Mouse (Mus musculus): ENCODE measurements around the gene Bag6. TPM values are rescaled to one million over a fixed set of nuclear protein-coding genes. Genes with fewer than 3 reads are reported as not detected.
"Not testable (repeated sequence)": the region's sequence is repeated elsewhere in the genome, so short reads cannot be mapped to it uniquely, and the experiment has no call there.

Bag6 gene
- polyA plus RNA-seq, 1 experiment from 2014 or later, result 75.0 TPM

DNA sequence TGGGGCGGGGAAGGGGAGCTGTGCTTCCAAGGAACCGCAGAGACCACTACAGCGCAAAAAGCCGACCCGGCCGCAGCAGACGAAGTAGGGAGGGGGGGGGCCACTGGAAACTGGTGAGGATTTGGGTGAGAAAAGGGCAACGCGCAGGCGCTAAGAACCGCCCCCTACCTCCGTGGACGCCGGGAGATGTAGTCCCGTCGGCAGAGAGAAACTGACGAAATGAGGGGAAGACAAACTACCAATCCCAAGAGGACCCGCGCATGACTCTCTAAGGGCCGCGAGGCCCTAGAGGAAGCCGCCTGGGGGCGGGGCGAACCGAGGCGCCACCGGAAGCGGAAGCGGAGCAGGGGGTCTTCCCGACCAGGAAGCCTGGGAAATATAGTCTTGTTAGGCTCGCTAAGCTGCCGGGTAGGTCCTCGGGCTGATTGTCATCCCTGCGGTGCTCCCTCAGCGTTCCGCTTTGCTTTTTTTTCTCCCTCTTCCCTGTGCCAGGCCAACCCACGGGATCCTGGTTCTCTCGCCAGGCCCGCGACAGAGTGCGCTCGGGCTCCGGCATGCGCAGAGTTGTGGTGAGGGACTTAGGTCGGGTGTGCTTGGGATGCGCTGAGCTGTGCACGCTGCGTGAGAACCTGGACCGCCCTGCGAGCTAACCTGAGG is 13.7 kb upstream of the Bag6 start, which contains the start of gene Gpank1:
TSS of gene Gpank1 (plus strand) at position 313 of the 657 bp plus-strand sequence.
- H3K27me3 ChIP-seq, result no peaks in the 10 kb centered on the region
- H3K4me2 ChIP-seq, result peak within 1 kb of the TSS; percentile 98
- H3K27ac ChIP-seq (replicated peaks), result peak within 1 kb of the TSS; percentile 95
- H3K4me1 ChIP-seq (replicated peaks), result peaks cover 33% of the 10 kb centered on the region
- H3K36me3 ChIP-seq, result peaks cover 49% of the 10 kb centered on the region
- H3K4me3 ChIP-seq, result peak within 1 kb of the TSS; percentile 96
- peak within 1 kb of the TSS; percentile 98 for H3K9ac ChIP-seq
- WGBS, result under 1% methylated on average over 50 of the region's 50 CpGs
- ATAC-seq (ENCODE audit: low read depth), result peak; percentile 95
- no peaks in the 10 kb centered on the region for H3K9me3 ChIP-seq

DNA sequence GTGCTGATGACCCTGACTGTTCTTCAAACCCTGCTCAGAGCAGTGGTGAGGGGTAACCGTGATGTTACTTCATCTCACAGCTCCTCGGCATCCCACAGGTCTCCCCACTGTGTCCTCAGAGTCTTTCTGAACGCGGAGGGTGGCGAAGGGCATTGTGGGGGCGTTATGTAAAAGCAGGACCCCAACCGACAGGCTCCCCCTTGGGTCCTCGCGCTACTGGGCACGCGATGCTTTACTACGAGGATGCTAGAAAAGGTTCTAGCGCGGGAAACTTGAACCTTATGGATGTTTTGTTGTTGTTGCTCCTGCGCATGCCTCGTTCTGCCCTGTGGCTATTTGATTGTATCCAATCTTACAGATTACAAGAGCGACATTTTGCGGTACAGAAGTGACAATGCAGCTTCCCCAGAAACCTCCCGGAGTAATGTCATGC is 13.1 kb upstream of the Bag6 start, which contains the start of gene Csnk2b:
TSS of gene Csnk2b (minus strand) at position 183 of the 433 bp plus-strand sequence.
- ATAC-seq (ENCODE audit: low read depth), result peak; percentile 52
- peak within 1 kb of the TSS; percentile 98 for H3K4me2 ChIP-seq
- WGBS, result 0% methylated on average over 19 of the region's 19 CpGs
- H3K36me3 ChIP-seq, result peaks cover 42% of the 10 kb centered on the region
- H3K9me3 ChIP-seq, result no peaks in the 10 kb centered on the region
- H3K4me3 ChIP-seq, result peak within 1 kb of the TSS; percentile 96
- peak within 1 kb of the TSS; percentile 98 for H3K9ac ChIP-seq
- H3K27me3 ChIP-seq, result no peaks in the 10 kb centered on the region
- peaks cover 39% of the 10 kb centered on the region for H3K4me1 ChIP-seq (replicated peaks)
- H3K27ac ChIP-seq (replicated peaks), result peak within 1 kb of the TSS; percentile 95

DNA sequence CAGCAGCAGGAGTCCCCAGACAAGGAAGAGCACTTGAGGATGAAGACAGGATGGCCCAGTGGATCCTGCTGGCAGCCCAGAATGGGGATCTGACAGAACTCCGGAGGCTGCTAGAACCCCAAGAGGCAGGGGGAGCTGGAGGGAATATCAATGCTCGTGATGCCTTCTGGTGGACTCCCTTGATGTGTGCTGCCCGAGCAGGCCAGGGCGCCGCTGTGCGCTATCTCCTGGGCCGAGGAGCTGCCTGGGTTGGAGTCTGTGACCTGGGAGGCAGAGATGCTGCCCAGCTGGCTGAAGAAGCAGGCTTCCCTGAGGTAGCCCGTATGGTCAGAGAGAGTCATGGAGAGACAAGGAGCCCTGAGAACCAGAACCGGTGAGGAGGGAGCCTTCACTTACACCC is 11.7 kb upstream of the Bag6 start:
- not testable (repeated sequence) for H3K9me3 ChIP-seq; H3K27me3 ChIP-seq; H3K4me2 ChIP-seq; ATAC-seq (ENCODE audit: low read depth); H3K9ac ChIP-seq; H3K4me3 ChIP-seq; H3K27ac ChIP-seq (replicated peaks)
- 91% methylated on average over 9 of the region's 9 CpGs for WGBS
- H3K36me3 ChIP-seq, result peaks cover 30% of the 10 kb centered on the region
- H3K4me1 ChIP-seq (replicated peaks), result peaks cover 51% of the 10 kb centered on the region

DNA sequence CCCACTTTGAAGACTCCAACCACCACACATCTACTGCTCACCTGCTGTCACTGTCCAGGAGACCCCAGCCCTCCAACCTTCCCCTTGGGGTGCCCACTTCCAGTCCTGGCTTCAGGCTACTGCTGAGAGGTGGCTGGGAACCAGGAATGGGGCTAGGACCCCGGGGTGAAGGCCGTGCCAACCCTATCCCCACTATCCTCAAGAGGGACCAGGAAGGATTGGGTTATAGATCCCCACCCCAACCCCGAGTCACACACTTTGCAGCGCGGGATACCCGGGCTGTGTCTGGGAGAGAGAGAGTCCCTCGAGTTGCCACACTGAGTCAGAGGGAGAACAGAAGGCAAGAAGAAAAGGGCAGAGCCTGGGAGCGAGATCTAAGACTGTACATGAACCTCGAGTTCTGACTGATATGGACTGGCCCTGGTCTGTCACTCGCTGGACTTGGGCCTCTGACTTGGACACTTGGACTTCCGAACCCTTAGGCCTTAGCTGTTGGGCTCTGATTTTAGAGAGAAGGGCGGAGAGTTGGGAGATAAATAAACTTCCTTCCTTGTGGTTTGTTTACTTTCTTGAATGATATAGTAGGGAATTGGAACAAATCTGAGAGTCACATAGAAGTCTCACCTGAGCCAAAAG is 10.6 kb upstream of the Bag6 start:
- ATAC-seq (ENCODE audit: low read depth); H3K9ac ChIP-seq; H3K27me3 ChIP-seq; H3K9me3 ChIP-seq; H3K4me2 ChIP-seq; H3K27ac ChIP-seq (replicated peaks); H3K4me3 ChIP-seq: not testable (repeated sequence)
- WGBS, result 93% methylated on average over 12 of the region's 12 CpGs
- Histone ChIP-seq H3K4me1 (replicated peaks) (peaks cover 55% of the 10 kb centered on the region), H3K36me3 (peaks cover 19% of the 10 kb centered on the region)

DNA sequence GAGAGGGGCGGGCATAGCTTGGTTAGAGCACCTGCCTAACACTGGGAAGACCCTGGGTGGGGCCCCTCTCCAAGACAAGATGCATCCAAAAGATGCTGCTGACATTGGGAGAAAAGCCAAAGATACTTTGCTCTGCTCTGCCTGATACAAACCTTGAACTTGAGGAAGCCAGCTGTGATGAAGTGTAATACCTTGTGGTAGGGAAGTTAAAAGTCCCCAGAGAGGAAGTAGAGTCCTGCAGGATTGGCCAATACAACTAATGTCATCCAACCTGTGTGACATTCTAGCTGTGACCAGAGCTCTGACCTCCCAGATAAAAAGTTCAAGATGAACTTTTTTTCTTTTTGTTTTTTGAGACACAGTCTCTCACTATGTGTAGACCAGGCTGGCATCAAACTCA is 9.9 kb upstream of the Bag6 start:
- no peak for ATAC-seq (ENCODE audit: low read depth)
- no peak overlapping the region for H3K27ac ChIP-seq (replicated peaks)
- H3K36me3 ChIP-seq, result peaks cover 22% of the 10 kb centered on the region
- peaks cover 49% of the 10 kb centered on the region for H3K4me1 ChIP-seq (replicated peaks)
- no peak overlapping the region for H3K4me3 ChIP-seq
- 93% methylated on average over 1 of the region's 1 CpGs for whole genome bisulfite sequencing
- H3K4me2 ChIP-seq, result no peak overlapping the region
- H3K9me3 ChIP-seq, result no peaks in the 10 kb centered on the region
- no peak overlapping the region for H3K9ac ChIP-seq
- H3K27me3 ChIP-seq, result no peaks in the 10 kb centered on the region

DNA sequence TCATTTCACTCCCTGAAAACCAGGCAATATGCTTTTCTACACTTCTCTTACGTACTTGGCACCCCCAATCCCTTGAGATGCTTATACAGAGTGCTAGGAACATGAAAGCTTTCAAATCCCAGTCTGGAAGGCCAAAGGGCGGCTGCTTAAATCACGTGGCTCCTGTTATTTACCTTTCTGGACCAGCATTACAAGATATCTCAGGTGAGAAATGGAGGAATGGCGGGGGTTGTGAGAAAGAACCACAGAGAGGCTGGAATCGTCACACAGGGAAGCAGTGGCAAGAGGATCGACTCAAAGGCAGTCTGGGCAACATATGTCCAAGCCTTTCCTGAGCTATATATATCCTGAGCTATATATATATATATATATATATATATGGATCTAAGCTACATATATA is 9.4 kb upstream of the Bag6 start:
- Histone ChIP-seq H3K4me3 (peak overlapping the region; percentile 76), H3K27ac (replicated peaks) (peak overlapping the region; percentile 81), H3K4me2 (peak overlapping the region; percentile 79), H3K4me1 (replicated peaks) (peaks cover 44% of the 10 kb centered on the region), H3K9me3 (no peaks in the 10 kb centered on the region), H3K36me3 (peaks cover 27% of the 10 kb centered on the region), H3K9ac (peak overlapping the region; percentile 94), H3K27me3 (no peaks in the 10 kb centered on the region)
- WGBS, result 44% methylated on average over 6 of the region's 6 CpGs
- no peak for ATAC-seq (ENCODE audit: low read depth)

DNA sequence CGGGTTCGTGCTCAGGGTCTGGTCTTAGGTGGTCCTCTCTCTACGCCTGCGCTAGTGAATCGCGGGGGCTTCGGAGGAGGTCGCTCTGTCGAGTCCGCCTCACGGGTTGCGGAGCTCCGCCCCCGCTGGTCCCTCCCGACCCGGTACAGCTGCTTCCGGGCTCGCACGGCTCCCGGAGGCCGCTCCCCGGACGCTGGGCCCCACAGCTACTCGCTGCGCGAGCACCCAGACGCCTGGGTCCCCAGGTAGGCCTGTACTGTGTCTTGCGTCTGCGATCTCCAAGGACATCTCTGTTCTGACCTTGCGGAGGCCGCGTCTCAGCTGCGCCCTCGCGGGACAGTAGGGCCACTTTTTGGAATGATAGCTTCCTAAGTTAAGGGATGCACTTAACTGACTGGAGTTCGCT is 8.8 kb upstream of the Bag6 start, which contains the start of gene D17H6S53E:
TSS of gene D17H6S53E (plus strand) at position 168 of the 406 bp plus-strand sequence.
- H3K9ac ChIP-seq, result peak within 1 kb of the TSS; percentile 94
- H3K4me2 ChIP-seq, result peak within 1 kb of the TSS; percentile 79
- WGBS, result 0% methylated on average over 36 of the region's 36 CpGs
- peak within 1 kb of the TSS; percentile 76 for H3K4me3 ChIP-seq
- peaks cover 42% of the 10 kb centered on the region for H3K4me1 ChIP-seq (replicated peaks)
- ATAC-seq (ENCODE audit: low read depth), result peak; percentile 21; the same call in 1 of the 2 replicates
- no peaks in the 10 kb centered on the region for H3K27me3 ChIP-seq
- H3K9me3 ChIP-seq, result no peaks in the 10 kb centered on the region
- peak within 1 kb of the TSS; percentile 81 for H3K27ac ChIP-seq (replicated peaks)
- H3K36me3 ChIP-seq, result peaks cover 31% of the 10 kb centered on the region

DNA sequence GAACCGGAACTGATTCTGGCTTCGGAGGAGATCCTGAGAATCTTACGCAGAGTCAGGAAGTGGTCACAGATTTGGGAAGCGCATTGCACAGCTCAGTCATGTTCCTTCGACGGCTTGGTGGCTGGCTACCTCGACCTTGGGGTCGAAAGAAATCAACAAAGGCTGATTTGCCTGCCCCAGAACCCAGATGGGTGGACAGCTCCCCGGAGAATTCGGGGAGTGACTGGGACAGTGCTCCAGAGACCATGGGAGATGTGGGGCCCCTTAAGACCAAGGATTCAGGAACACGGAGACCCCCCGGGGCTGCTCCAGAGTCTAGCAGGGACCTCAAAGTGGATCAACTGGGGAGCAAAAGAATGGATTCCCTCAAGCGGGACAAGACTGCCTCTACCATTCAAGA is 8.0 kb upstream of the Bag6 start:
- no peaks in the 10 kb centered on the region for H3K27me3 ChIP-seq
- H3K4me1 ChIP-seq (replicated peaks), result peaks cover 42% of the 10 kb centered on the region
- no peaks in the 10 kb centered on the region for H3K9me3 ChIP-seq
- peaks cover 31% of the 10 kb centered on the region for H3K36me3 ChIP-seq
- peak overlapping the region; percentile 79 for H3K4me2 ChIP-seq
- peak overlapping the region; percentile 94 for H3K9ac ChIP-seq
- 80% methylated on average over 13 of the region's 13 CpGs for WGBS
- H3K27ac ChIP-seq (replicated peaks), result no peak overlapping the region
- H3K4me3 ChIP-seq, result peak overlapping the region; percentile 76
- ATAC-seq (ENCODE audit: low read depth), result no peak

DNA sequence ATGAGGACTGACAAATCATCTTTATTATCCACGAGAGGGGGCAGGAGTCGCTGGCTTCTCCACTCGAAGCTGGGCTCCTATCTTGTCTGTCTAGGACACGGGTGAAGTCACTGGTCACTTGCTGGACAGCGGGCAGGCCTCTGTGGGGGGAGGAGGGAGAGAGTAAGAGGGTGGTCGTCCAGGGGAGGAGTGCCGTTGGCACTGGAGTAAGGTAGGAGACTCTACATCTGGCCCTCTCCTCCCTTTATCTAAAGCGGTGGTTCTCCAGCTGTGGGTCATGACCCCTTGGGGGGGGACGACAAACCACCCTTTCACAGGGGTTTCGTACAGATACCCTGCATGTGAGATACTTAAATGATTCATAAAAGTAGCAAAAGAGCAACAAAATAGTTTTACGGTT is 6.0 kb upstream of the Bag6 start:
- H3K9me3 ChIP-seq, result no peaks in the 10 kb centered on the region

DNA sequence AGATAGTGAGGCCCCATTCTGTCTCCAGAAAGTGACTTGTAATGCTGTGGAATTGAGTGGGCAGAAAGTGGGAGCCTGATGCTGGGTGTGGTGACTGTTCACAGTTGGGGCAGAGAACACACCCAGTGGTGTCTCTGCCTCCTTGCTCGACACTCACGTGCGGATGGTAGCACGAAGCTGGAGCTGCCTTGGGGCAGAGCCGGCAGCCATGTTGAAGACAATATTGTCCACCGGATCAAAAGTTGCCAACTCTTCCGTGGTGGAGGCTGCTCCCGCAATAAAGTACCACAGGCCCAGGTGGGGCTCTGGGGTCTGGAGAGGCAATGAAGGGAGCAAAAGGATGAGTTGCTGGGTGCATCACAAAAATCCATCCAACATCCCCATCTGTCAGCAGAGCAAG is 3.9 kb upstream of the Bag6 start:
- Histone ChIP-seq H3K9me3 (no peaks in the 10 kb centered on the region), H3K36me3 (peaks cover 16% of the 10 kb centered on the region; the same call in 1 of the 2 replicates), H3K9ac (no peak overlapping the region), H3K27ac (replicated peaks) (no peak overlapping the region), H3K4me2 (no peak overlapping the region), H3K4me3 (no peak overlapping the region), H3K4me1 (replicated peaks) (peaks cover 33% of the 10 kb centered on the region), H3K27me3 (no peaks in the 10 kb centered on the region)
- 87% methylated on average over 8 of the region's 8 CpGs for WGBS
- no peak for ATAC-seq (ENCODE audit: low read depth)

More for the DNA sequence above, 6.0 kb upstream of the Bag6 start:
- H3K4me1 ChIP-seq (replicated peaks), result peaks cover 38% of the 10 kb centered on the region
- no peak overlapping the region for H3K27ac ChIP-seq (replicated peaks)
- ATAC-seq (ENCODE audit: low read depth), result no peak
- H3K27me3 ChIP-seq, result no peaks in the 10 kb centered on the region
- peak overlapping the region; percentile 45; the same call in 1 of the 2 replicates for H3K9ac ChIP-seq
- WGBS, result 71% methylated on average over 11 of the region's 11 CpGs
- H3K4me2 ChIP-seq, result no peak overlapping the region
- H3K4me3 ChIP-seq, result no peak overlapping the region
- H3K36me3 ChIP-seq, result peaks cover 26% of the 10 kb centered on the region

DNA sequence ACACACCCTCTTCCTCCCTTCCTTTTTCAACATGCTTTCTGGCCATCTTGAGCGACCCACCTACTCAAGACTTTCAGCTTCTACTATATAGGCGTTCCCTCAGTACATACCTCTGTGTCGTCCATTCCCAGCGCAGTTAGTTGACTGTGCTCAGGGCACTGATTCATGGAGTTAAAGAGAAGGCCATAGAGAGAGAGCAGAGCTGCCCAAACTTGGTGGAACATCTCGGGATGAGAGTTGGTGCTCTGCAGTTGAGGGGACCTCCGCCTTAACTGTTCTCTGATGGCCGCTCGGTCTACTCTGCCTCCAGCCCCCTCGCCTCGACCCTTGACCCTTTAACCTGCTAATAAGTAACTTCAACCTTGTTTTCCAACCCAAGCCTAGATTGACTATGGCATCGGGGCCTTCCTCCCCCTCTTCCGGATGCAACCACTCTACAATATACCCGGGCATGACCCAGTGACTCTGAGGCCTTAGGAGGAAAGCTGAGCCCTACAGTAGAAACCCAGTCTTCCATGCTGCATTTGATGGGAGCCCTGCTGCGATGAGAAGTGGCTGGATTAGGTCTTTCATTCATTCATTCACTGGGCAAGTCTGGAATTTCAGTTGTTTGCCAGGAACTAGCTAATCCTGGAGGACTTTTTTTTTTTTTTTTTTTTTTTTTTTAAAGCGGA is 3.3 kb upstream of the Bag6 start, which contains the start of gene Apom:
TSS of gene Apom (minus strand) at position 551 of the 674 bp plus-strand sequence.
- H3K36me3 ChIP-seq, result peaks cover 16% of the 10 kb centered on the region; the same call in 1 of the 2 replicates
- no peaks in the 10 kb centered on the region for H3K27me3 ChIP-seq
- H3K27ac ChIP-seq (replicated peaks), result no peak within 1 kb of the TSS
- H3K4me1 ChIP-seq (replicated peaks), result peaks cover 33% of the 10 kb centered on the region
- no peaks in the 10 kb centered on the region for H3K9me3 ChIP-seq
- WGBS, result 81% methylated on average over 15 of the region's 15 CpGs
- no peak within 1 kb of the TSS for H3K4me2 ChIP-seq
- 0 out of 2 replicates have a peak within 1 kb of the TSS, but pooled peaks have one; percentile 5 for H3K9ac ChIP-seq
- H3K4me3 ChIP-seq, result no peak within 1 kb of the TSS
- no peak for ATAC-seq (ENCODE audit: low read depth)

DNA sequence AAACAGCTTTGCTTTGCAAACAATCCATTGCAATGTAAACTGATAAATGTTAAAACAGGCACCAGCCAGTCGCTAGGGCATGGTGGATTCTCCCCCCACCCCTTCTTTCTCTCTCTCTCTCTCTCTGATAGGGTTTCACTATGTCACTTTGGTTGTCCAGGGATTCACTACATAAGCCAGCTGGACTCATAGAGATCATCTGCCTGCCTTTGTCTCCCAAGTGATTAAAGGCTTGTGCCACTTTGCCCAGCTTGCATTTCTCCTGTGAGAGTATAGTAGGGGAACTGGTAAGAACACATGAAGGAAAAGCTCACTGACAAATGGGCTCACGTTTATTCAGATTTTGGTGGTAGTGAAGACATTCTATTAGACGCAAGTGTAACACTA is 2.8 kb upstream of the Bag6 start:
- Histone ChIP-seq H3K9ac (no peak overlapping the region), H3K27me3 (no peaks in the 10 kb centered on the region), H3K36me3 (peaks cover 16% of the 10 kb centered on the region; the same call in 1 of the 2 replicates), H3K27ac (replicated peaks) (no peak overlapping the region), H3K9me3 (no peaks in the 10 kb centered on the region), H3K4me1 (replicated peaks) (peaks cover 33% of the 10 kb centered on the region), H3K4me2 (no peak overlapping the region), H3K4me3 (no peak overlapping the region)
- ATAC-seq (ENCODE audit: low read depth), result no peak
- 72% methylated on average over 3 of the region's 3 CpGs for WGBS
